Mouse (Mus musculus) heart, embryonic 14.5 days (tissue): Measurements from ENCODE around the gene Tnfrsf22. TPM values are rescaled to one million over a fixed set of nuclear protein-coding genes. Genes with fewer than 3 reads are reported as not detected.

ENCODE experiments used
- ATAC-seq: fragments of 200-750 bp; cut with Nextera tagmentation; 2 replicates; pipeline ENCODE4 v1.8.0; 2017; ENCODE audit warnings: low read depth, moderate TSS enrichment; ENCODE audit not compliant: insufficient number of reproducible peaks, insufficient read depth, low FRiP score
- H3K27ac ChIP-seq, 2 experiments: fragments of 200-500 bp in 1 of 2; fragments of 300-500 bp in 1 of 2; sonication (generic) in 1 of 2; replicated peaks in 1 of 2; 2 replicates each; pipeline ENCODE4 v1.5.1; 2012 to 2014; ENCODE audit warnings: low read depth in 2 of 2, low read length in 2 of 2, control low read depth in 1 of 2, mild to moderate bottlenecking in 1 of 2, mixed read lengths in 1 of 2; ENCODE audit not compliant: control insufficient read depth in 1 of 2, insufficient read depth in 1 of 2
- H3K27me3 ChIP-seq: fragments of 300-500 bp; sonication (generic); 2 replicates; pipeline ENCODE4 v1.6.1; 2014; ENCODE audit warnings: mild to moderate bottlenecking, low read length, control low read depth; ENCODE audit not compliant: control insufficient read depth, insufficient read depth
- H3K36me3 ChIP-seq: fragments of 300-500 bp; sonication (generic); 2 replicates; pipeline ENCODE4 v1.6.1; 2014; ENCODE audit warnings: mild to moderate bottlenecking, control low read depth, low read length, mixed read lengths; ENCODE audit not compliant: control insufficient read depth, insufficient read depth
- H3K4me1 ChIP-seq, 2 experiments: fragments of 200-500 bp in 1 of 2; fragments of 300-500 bp in 1 of 2; sonication (generic) in 1 of 2; 2 replicates each; pipeline ENCODE4 v1.6.1; 2012 to 2014; ENCODE audit warnings: low read length in 2 of 2, control low read depth in 1 of 2, mixed read lengths in 1 of 2; ENCODE audit not compliant: control insufficient read depth in 2 of 2, insufficient read depth in 2 of 2
- H3K4me2 ChIP-seq: fragments of 300-500 bp; sonication (generic); 2 replicates; pipeline ENCODE4 v1.6.1; 2014; ENCODE audit warnings: mild to moderate bottlenecking, low read length
- H3K4me3 ChIP-seq, 2 experiments: fragments of 200-500 bp in 1 of 2; fragments of 300-500 bp in 1 of 2; sonication (generic) in 1 of 2; 2 replicates each; pipeline ENCODE4 v1.5.1; 2012 to 2014; ENCODE audit warnings: low read length in 2 of 2, mild to moderate bottlenecking in 2 of 2, control low read depth in 1 of 2, low read depth in 1 of 2, moderate library complexity in 1 of 2; ENCODE audit not compliant: control insufficient read depth in 1 of 2, insufficient read depth in 1 of 2
- H3K9ac ChIP-seq: fragments of 300-500 bp; sonication (generic); 2 replicates; pipeline ENCODE4 v1.6.1; 2014; ENCODE audit warnings: mild to moderate bottlenecking, low read length
- H3K9me3 ChIP-seq: fragments of 300-500 bp; sonication (generic); 2 replicates; pipeline ENCODE4 v1.6.1; 2016; ENCODE audit warnings: low read length, control low read depth; ENCODE audit not compliant: control insufficient read depth
- WGBS: fragments of 180-500 bp; shearing (Covaris S2); extraction: QIAGEN DNeasy Blood & Tissue Kit; methylation state at CpG from one replicate; pipeline ENCODE4 v1.1.7; 2014; 5-methylcytosine and 5-hydroxymethylcytosine counted together
- polyA plus RNA-seq: library from polyadenylated mRNA; unstranded; fragments of >200 nt; fragmentation: Nextera tagmentation; extraction: Ambion mirVana; gene quantifications from 2 replicates; pipeline ENCODE4 v1.2.1, GENCODE M21; 2014

Gene Tnfrsf22
- polyA plus RNA-seq, 1 experiment from 2014 or later: 4.6 TPM

GRCm38 (mm10) chr7:143629501-143629900, 20.0 kb downstream of the Tnfrsf22 start:
- Histone ChIP-seq H3K36me3 (no peaks in the 10 kb centered on the region), H3K27me3 (no peaks in the 10 kb centered on the region), H3K4me2 (no peak overlapping the region), H3K9me3 (no peaks in the 10 kb centered on the region), H3K4me3 (no peak overlapping the region), H3K27ac (no peak overlapping the region), H3K4me1 (no peaks in the 10 kb centered on the region), H3K9ac (no peak overlapping the region)
- no peak for ATAC-seq
- 44% methylated on average over 1 of the region's 1 CpGs for WGBS

DNA sequence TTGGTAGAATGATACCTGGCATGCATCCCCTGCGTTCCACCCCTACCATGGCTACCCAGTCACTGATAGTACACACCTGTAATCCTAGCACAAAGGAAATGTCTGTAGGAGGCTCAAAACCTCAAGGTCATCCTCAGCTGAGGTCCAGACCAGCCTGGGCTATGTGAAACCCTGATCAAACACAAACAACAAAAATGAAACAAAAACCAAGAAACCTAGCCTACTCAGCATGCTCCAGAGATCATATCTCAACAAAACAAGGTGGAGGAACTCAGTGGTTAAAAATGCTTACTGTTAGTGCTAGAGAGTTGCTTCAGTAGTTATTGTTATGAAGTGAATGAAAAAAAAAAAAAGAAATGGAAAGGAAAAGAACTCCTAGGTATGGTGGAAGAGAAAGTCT, 20.9 kb downstream of the Tnfrsf22 start, which contains the start of gene Tnfrsf26:
Tnfrsf26 (minus strand) TSS at position 183 of the 400 bp plus-strand sequence.
- ATAC-seq: no peak
- Histone ChIP-seq H3K4me3 (no peak within 1 kb of the TSS), H3K4me1 (no peaks in the 10 kb centered on the region), H3K36me3 (no peaks in the 10 kb centered on the region), H3K4me2 (no peak within 1 kb of the TSS), H3K27me3 (no peaks in the 10 kb centered on the region), H3K9me3 (no peaks in the 10 kb centered on the region), H3K27ac (no peak within 1 kb of the TSS), H3K9ac (no peak within 1 kb of the TSS)
- WGBS: 79% methylated on average over 1 of the region's 1 CpGs

DNA sequence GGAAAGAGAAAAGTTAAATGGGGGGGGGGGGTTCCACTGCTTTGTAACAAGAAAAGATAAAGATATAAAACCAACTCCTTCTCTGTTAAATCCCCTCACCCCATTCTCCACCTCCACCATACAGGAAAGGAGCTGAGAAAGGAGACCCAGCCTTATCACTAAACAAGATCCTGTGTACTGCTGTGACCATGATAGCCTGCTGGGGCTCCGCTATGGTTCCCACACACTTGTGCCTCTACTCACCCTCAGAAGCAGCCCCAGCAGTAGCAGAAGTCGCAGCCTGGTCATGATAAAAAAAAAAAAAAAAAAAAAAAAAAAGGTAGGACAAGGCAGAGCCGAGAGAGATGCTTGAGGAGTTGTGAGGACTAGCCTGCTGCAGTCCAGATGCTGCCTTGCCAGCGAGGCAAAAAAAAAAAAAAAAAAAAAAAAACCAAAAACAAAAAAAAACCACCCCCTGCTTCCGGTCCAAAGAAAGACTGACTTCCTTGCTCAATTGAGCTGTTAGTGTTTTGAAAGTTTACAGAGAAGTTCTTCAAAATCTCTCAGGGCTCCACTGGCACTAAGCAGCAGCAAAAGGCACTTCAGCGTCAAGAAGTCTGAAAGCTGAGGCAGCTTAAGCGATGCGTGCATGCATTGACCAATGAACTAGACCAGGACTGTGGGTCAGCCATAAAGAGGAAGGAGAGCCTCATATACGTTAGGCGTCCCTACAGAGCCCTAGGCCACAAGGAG, 21.7 kb downstream of the Tnfrsf22 start:
- Histone ChIP-seq H3K27ac (no peak overlapping the region), H3K4me1 (no peaks in the 10 kb centered on the region), H3K4me2 (no peak overlapping the region), H3K9me3 (no peaks in the 10 kb centered on the region), H3K27me3 (no peaks in the 10 kb centered on the region), H3K36me3 (no peaks in the 10 kb centered on the region), H3K9ac (no peak overlapping the region), H3K4me3 (no peak overlapping the region)
- no peak for ATAC-seq
- WGBS: 39% methylated on average over 10 of the region's 10 CpGs

DNA sequence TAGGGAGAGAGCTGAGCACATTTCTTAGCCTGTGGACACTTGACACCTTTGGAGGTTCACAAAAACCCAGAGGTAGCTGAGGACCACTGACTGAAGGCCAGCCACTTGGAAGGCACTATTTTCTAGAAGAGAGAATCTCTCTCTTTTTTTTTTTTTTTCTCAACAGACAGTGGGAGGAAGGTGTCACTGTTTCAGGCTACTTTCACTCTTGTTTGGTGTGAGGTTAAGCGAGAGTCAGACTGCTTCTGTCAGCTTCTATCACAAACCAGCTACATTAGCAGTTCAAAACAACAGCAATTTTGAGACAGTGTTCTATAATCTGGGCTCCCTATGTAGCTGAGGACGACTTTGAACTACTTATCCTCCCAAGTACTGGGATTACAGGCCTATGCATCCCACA, 23.3 kb downstream of the Tnfrsf22 start:
- H3K36me3 ChIP-seq: no peaks in the 10 kb centered on the region

GRCm38 (mm10) chr7:143625151-143625550, 24.3 kb downstream of the Tnfrsf22 start:
- H3K27ac ChIP-seq: no peak overlapping the region
- no peaks in the 10 kb centered on the region for H3K36me3 ChIP-seq
- no peaks in the 10 kb centered on the region for H3K27me3 ChIP-seq
- H3K4me1 ChIP-seq: no peaks in the 10 kb centered on the region
- H3K4me3 ChIP-seq: no peak overlapping the region
- WGBS: 54% methylated on average over 5 of the region's 5 CpGs
- no peak overlapping the region for H3K4me2 ChIP-seq
- no peaks in the 10 kb centered on the region for H3K9me3 ChIP-seq
- no peak overlapping the region for H3K9ac ChIP-seq
- ATAC-seq: no peak

More for the DNA sequence above, 23.3 kb downstream of the Tnfrsf22 start:
- no peak overlapping the region for H3K4me2 ChIP-seq
- no peak for ATAC-seq
- H3K4me3 ChIP-seq: no peak overlapping the region
- 53% methylated on average over 2 of the region's 2 CpGs for WGBS
- H3K9ac ChIP-seq: no peak overlapping the region
- no peaks in the 10 kb centered on the region for H3K4me1 ChIP-seq
- H3K27ac ChIP-seq: no peak overlapping the region
- no peaks in the 10 kb centered on the region for H3K27me3 ChIP-seq
- no peaks in the 10 kb centered on the region for H3K9me3 ChIP-seq

GRCm38 (mm10) chr7:143624561-143624960, 24.9 kb downstream of the Tnfrsf22 start:
- H3K4me3 ChIP-seq: no peak overlapping the region
- H3K27me3 ChIP-seq: no peaks in the 10 kb centered on the region
- no peaks in the 10 kb centered on the region for H3K9me3 ChIP-seq
- no peaks in the 10 kb centered on the region for H3K36me3 ChIP-seq
- no peak for ATAC-seq
- no peak overlapping the region for H3K27ac ChIP-seq
- no peak overlapping the region for H3K4me2 ChIP-seq
- H3K4me1 ChIP-seq: no peaks in the 10 kb centered on the region
- 66% methylated on average over 3 of the region's 3 CpGs for WGBS
- H3K9ac ChIP-seq: no peak overlapping the region

DNA sequence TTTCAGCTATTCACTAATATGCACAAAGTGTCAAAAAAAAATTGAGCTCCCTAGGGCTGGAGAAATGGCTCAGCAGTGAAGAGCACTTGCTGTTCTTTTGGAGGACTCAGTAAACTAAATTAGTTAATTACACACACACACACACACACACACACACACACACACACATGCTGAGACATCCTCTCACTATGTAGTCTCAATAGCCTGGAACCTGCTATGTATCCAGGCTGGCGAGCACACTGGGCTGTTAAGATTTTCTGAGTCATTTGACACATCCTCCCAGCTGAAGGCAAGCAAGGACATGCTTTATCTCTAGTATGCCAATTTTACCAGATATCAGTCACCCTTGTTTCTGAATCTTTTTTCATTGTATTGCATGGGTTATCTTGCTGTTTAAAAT, 28.5 kb downstream of the Tnfrsf22 start:
- H3K9ac ChIP-seq: no peak overlapping the region
- no peak for ATAC-seq
- H3K4me2 ChIP-seq: no peak overlapping the region
- 52% methylated on average over 1 of the region's 1 CpGs for WGBS
- no peaks in the 10 kb centered on the region for H3K9me3 ChIP-seq
- no peaks in the 10 kb centered on the region for H3K27me3 ChIP-seq
- H3K4me1 ChIP-seq: no peaks in the 10 kb centered on the region
- H3K36me3 ChIP-seq: no peaks in the 10 kb centered on the region
- H3K4me3 ChIP-seq: no peak overlapping the region
- H3K27ac ChIP-seq: no peak overlapping the region
